Mouse (Mus musculus) heart, postnatal 0 days (tissue): Measurements from ENCODE around the gene Fbxo31. TPM values are rescaled to one million over a fixed set of nuclear protein-coding genes. Genes with fewer than 3 reads are reported as not detected.
A peak's percentile ranks its signal among the peaks of the same experiment; 100 is the strongest.

Experiments
- ATAC-seq: fragments of 200-750 bp; cut with Nextera tagmentation; 2 replicates; pipeline ENCODE4 v1.8.0; 2017; ENCODE audit warnings: low read depth, moderate number of reproducible peaks, moderate library complexity; ENCODE audit not compliant: insufficient read depth
- DNase-seq: peaks from one replicate; pipeline ENCODE4 v3.0.0-alpha.2; 2016; ENCODE audit warnings: low spot score
- H3K27ac ChIP-seq: fragments of 300-500 bp; sonication (generic); 2 replicates; pipeline ENCODE4 v1.5.1; 2014; ENCODE audit warnings: low read depth, mild to moderate bottlenecking
- H3K27me3 ChIP-seq: fragments of 300-500 bp; sonication (generic); 2 replicates; pipeline ENCODE4 v1.6.1; 2014; ENCODE audit warnings: low read length, mixed read lengths; ENCODE audit not compliant: control insufficient read depth, insufficient read depth
- H3K36me3 ChIP-seq: fragments of 300-500 bp; sonication (generic); replicated peaks from 2 replicates; pipeline ENCODE4 v1.6.1; 2014; ENCODE audit warnings: low read length, mixed read lengths; ENCODE audit not compliant: control insufficient read depth, insufficient read depth
- H3K4me1 ChIP-seq: fragments of 300-500 bp; sonication (generic); 2 replicates; pipeline ENCODE4 v1.6.1; 2014; ENCODE audit warnings: antibody characterized with exemption; ENCODE audit not compliant: control insufficient read depth, insufficient read depth
- H3K4me2 ChIP-seq: fragments of 300-500 bp; sonication (generic); 2 replicates; pipeline ENCODE4 v1.6.1; 2014; ENCODE audit warnings: low read depth, mild to moderate bottlenecking, low read length, moderate library complexity
- H3K4me3 ChIP-seq: fragments of 300-500 bp; sonication (generic); 2 replicates; pipeline ENCODE4 v1.5.1; 2014; ENCODE audit warnings: low read depth, low read length
- H3K9ac ChIP-seq: fragments of 300-500 bp; sonication (generic); replicated peaks from 2 replicates; pipeline ENCODE4 v1.6.1; 2014; ENCODE audit warnings: low read depth, low read length, mixed read lengths
- H3K9me3 ChIP-seq: fragments of 300-500 bp; sonication (generic); replicated peaks from 2 replicates; pipeline ENCODE4 v1.6.1; 2016; ENCODE audit warnings: low read length; ENCODE audit not compliant: control insufficient read depth
- CTCF ChIP-seq: IDR thresholded peaks from 2 replicates; pipeline ENCODE4 v1.5.1; 2016; ENCODE audit warnings: antibody characterized with exemption, control low read depth, low read depth
- EP300 ChIP-seq: IDR thresholded peaks from 2 replicates; pipeline ENCODE4 v1.6.1; 2016; ENCODE audit warnings: antibody characterized with exemption, low read depth
- WGBS: fragments of 180-500 bp; shearing (Covaris S2); extraction: QIAGEN DNeasy Blood & Tissue Kit; methylation state at CpG from one replicate; pipeline ENCODE4 v1.1.7; 2014; 5-methylcytosine and 5-hydroxymethylcytosine counted together
- polyA plus RNA-seq: library from polyadenylated mRNA; unstranded; fragments of >200 nt; fragmentation: Nextera tagmentation; extraction: Ambion mirVana; gene quantifications from 2 replicates; pipeline ENCODE4 v1.2.1, GENCODE M21; 2015
- total RNA-seq: library from RNA; depleted of rRNA; stranded (reverse); fragments of >200 nt; gene quantifications from 2 replicates; pipeline ENCODE4 v1.2.3, GENCODE M21; 2014; ENCODE audit warnings: low replicate concordance

Gene Fbxo31
- total and polyA plus RNA-seq, 2 experiments from 2014 or later, result 12.7 to 28.9 TPM

DNA sequence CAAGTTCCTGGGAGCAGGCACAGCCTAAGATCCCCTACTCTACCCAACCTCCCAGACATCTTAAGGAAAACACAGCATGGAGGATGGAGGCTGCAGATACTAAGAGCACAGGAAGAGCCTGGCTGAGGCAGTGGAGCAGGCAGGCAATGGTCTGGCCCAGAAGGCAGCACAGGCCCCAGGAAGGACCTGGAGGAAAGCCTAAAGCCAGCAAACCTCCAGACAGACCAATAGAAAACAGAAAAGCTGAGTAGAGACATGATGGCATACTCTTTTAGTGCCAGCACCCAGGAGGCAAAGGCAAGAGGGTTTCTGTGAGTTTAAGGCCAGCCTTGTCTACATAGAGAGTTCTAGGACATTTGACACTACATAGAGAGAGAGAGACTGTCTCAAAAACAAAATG is 34.8 kb upstream of the Fbxo31 start:
- H3K27me3 ChIP-seq, result no peaks in the 10 kb centered on the region
- no peak overlapping the region for H3K4me3 ChIP-seq
- TF ChIP-seq CTCF (no peak), EP300 (no peak)
- H3K9me3 ChIP-seq, result no peaks in the 10 kb centered on the region
- DNase-seq (no peak), ATAC-seq (no peak)
- H3K4me1 ChIP-seq, result peaks cover 11% of the 10 kb centered on the region; the same call in 1 of the 2 replicates
- H3K36me3 ChIP-seq, result peaks cover 33% of the 10 kb centered on the region
- no peak overlapping the region for H3K4me2 ChIP-seq
- no peak overlapping the region for H3K9ac ChIP-seq
- no peak overlapping the region for H3K27ac ChIP-seq

DNA sequence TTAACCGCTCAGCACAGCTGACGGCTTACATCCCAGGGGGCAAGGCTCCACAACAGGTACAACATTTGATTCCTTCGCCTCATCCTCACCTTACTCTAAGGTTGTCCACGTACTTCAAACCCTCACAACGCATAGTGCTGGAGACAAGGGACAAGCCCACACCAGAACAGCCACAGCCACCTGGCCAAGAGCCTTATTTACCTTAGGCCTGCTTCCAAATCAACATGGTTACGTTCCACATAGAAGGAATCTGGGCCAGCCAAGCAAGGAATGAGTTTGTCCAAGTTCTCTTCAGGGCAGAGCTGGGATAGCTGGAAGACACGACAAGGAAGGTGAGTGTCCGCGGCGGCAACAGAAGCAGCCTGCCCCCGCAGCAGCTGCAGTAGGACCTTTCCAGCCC is 31.3 kb upstream of the Fbxo31 start:
- no peak overlapping the region for H3K27ac ChIP-seq
- TF ChIP-seq CTCF, result no peak
- TF ChIP-seq EP300, result no peak
- no peak for ATAC-seq

DNA sequence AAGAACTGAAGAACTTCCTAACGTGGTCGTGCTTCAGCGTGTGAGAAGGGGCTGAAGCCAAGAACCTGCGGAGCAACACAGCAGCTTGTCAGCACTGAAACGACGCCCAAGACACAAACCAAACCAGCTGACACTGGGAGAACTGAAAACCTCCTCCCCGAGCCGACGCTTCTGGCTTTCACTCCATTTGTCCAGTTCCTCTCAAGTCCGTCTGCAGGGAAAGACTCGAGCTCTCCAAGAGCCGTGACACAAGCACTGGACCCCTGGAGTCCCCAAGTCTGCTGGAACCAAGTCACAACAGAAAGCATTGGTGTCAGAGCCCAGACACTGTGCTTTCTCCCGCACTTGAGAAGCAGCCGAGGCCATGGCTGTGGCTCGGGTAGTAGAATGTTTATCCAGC is 30.6 kb upstream of the Fbxo31 start:
- Histone ChIP-seq H3K36me3 (peaks cover 59% of the 10 kb centered on the region), H3K9ac (no peak overlapping the region), H3K27ac (no peak overlapping the region), H3K4me1 (peaks cover 6% of the 10 kb centered on the region; the same call in 1 of the 2 replicates), H3K27me3 (no peaks in the 10 kb centered on the region), H3K9me3 (no peaks in the 10 kb centered on the region), H3K4me3 (no peak overlapping the region), H3K4me2 (no peak overlapping the region)
- 61% methylated on average over 15 of the region's 15 CpGs for WGBS
- TF ChIP-seq CTCF (no peak), EP300 (no peak)
- DNase-seq (no peak), ATAC-seq (no peak)

More for the DNA sequence above, 31.3 kb upstream of the Fbxo31 start:
- Histone ChIP-seq H3K9me3 (no peaks in the 10 kb centered on the region), H3K36me3 (peaks cover 53% of the 10 kb centered on the region), H3K4me1 (peaks cover 6% of the 10 kb centered on the region; the same call in 1 of the 2 replicates), H3K4me3 (no peak overlapping the region), H3K4me2 (no peak overlapping the region), H3K9ac (no peak overlapping the region), H3K27me3 (no peaks in the 10 kb centered on the region)
- WGBS, result 87% methylated on average over 11 of the region's 11 CpGs
- DNase-seq, result no peak

DNA sequence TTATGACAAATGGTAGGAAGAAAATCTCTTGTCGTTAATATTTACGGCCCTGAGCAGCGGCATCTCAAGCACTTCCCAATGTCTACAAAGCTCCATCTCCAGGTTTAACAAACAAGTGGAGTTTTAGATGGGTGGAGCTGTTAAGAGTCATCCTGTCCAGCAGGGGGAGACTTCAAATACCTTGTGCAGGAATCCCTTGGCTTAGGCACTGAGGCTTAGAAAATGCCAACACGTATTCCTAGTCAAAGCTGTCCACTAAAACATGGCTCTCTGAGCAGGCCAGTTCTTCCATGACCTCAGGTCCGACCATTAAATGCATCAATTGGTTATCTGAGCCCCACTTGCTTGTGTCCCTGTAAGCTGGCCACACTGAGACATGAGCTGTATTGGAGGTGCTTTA is 29.1 kb upstream of the Fbxo31 start:
- DNase-seq, result no peak
- Histone ChIP-seq H3K36me3 (peaks cover 67% of the 10 kb centered on the region), H3K4me3 (no peak overlapping the region), H3K9ac (no peak overlapping the region), H3K27me3 (no peaks in the 10 kb centered on the region), H3K9me3 (no peaks in the 10 kb centered on the region), H3K4me1 (no peaks in the 10 kb centered on the region), H3K4me2 (no peak overlapping the region), H3K27ac (no peak overlapping the region)
- 84% methylated on average over 5 of the region's 5 CpGs for WGBS
- TF ChIP-seq EP300, result no peak
- peak; percentile 60 for TF ChIP-seq CTCF
- ATAC-seq, result no peak

DNA sequence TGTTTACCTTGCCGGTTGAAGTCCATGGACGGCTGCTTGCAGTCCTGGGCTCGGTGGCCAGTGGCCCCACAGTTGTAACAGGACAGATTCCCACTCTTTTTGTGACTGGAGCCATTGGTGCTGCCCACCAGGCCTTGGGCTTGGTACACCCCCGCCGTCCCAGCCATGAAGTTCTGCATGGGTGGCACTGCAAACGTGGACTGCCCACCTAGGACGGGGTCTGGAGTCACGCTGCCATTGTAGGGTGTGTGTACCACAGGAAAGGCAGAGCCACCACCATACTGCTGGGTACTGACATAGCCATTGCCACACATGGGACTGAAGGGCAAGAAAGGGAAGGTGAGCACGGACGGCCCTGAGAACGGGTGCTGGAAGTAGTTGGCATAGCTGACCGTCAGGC is 25.2 kb upstream of the Fbxo31 start:
- Histone ChIP-seq H3K27ac (no peak overlapping the region), H3K27me3 (no peaks in the 10 kb centered on the region), H3K9ac (no peak overlapping the region), H3K9me3 (no peaks in the 10 kb centered on the region), H3K36me3 (peaks cover 76% of the 10 kb centered on the region), H3K4me1 (no peaks in the 10 kb centered on the region), H3K4me3 (no peak overlapping the region), H3K4me2 (no peak overlapping the region)
- ATAC-seq (no peak), DNase-seq (no peak)
- TF ChIP-seq CTCF (no peak), EP300 (no peak)
- WGBS, result 94% methylated on average over 12 of the region's 12 CpGs

DNA sequence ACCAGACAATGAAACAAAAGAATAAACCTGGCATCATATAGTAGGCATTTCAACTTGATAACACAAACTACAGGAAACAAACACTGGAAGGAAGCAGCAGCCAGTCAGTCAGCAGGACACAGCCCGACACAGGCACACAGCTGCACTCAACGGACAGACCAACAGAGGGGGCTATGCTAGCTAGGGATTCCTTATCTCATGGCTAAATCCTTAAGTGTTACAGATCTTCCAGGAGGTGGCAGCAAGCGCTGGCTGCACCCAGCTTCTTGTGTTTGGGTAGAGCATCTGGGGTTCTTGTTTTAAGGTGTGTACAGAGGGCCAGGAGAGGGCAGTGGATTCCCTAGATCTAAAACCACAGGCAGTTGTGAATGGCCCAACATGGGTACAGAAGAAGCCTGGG is 24.3 kb upstream of the Fbxo31 start:
- H3K4me3 ChIP-seq, result no peak overlapping the region
- 31% methylated on average over 3 of the region's 3 CpGs for WGBS
- peak; percentile 45 for DNase-seq
- no peak overlapping the region for H3K27ac ChIP-seq
- no peaks in the 10 kb centered on the region for H3K4me1 ChIP-seq
- H3K36me3 ChIP-seq, result peaks cover 72% of the 10 kb centered on the region
- no peak overlapping the region for H3K9ac ChIP-seq
- H3K4me2 ChIP-seq, result no peak overlapping the region
- H3K9me3 ChIP-seq, result no peaks in the 10 kb centered on the region
- H3K27me3 ChIP-seq, result no peaks in the 10 kb centered on the region
- ATAC-seq, result peak; percentile 55
- TF ChIP-seq EP300 (no peak), CTCF (peak; percentile 80)
